8 mouse cellular contexts compared by ENCODE assay signal in the genomic region with DNA sequence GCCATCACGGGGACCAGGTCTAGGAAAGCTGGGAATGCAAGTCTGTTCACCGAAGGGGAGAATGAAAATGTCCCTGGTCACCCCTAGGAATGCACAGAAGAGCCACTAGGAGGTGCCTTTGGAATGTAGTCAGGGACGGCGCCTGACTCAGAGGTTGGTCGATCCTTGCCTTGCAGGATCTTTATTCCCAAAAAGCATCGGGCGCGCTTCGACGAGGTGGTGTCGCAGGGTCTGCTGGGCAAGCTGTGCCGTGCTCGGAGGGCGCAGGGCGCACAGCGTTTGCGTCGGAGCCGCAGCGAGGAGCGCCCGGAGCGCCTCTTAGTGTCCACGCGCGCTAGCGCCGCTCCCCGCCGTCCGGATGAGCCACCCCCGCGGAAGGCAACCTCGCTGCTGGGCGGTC. TPM values are rescaled to one million over a fixed set of nuclear protein-coding genes. Genes with fewer than 3 reads are reported as not detected.
DNase-seq lines count a peak whose midpoint lies in the region; ATAC-seq and TF ChIP-seq lines count a peak whose summit lies in the region.

No protein-coding gene starts in this region.

- H3K27me3 ChIP-seq in heart, embryonic 15.5 days: peaks cover 78% of the 10 kb centered on the region
- peaks cover 81% of the 10 kb centered on the region for H3K27me3 ChIP-seq in embryonic facial prominence, embryonic 12.5 days
- H3K27me3 ChIP-seq in kidney, embryonic 15.5 days: peaks cover 84% of the 10 kb centered on the region
- H3K27me3 ChIP-seq in midbrain, postnatal 0 days (ENCODE audit: insufficient read depth, low read length): peaks cover 68% of the 10 kb centered on the region

- peak; percentile 64 for TF ChIP-seq CTCF in midbrain, postnatal 0 days (IDR thresholded peaks at IDR 0.05)

- no peaks in the 10 kb centered on the region for H3K36me3 ChIP-seq in heart, embryonic 15.5 days
- no peaks in the 10 kb centered on the region for H3K36me3 ChIP-seq in embryonic facial prominence, embryonic 12.5 days
- H3K36me3 ChIP-seq in kidney, embryonic 15.5 days: no peaks in the 10 kb centered on the region
- H3K36me3 ChIP-seq in midbrain, postnatal 0 days (ENCODE audit: insufficient read depth, low read length): no peaks in the 10 kb centered on the region

- DNase-seq in heart, adult 9 months (ENCODE audit: low spot score in 2 of 2): no peak
- DNase-seq in NIH3T3 (ENCODE audit: low read depth): peak; percentile 12
- DNase-seq in midbrain, postnatal 0 days (ENCODE audit: low spot score): peak; percentile 53
- DNase-seq in testis, postnatal 14 days (ENCODE audit: low spot score): no peak
- DNase-seq in testis, postnatal 10 days (ENCODE audit: low spot score): no peak

- no peaks in the 10 kb centered on the region for H3K9me3 ChIP-seq in heart, embryonic 15.5 days (replicated peaks)
- no peaks in the 10 kb centered on the region for H3K9me3 ChIP-seq in embryonic facial prominence, embryonic 12.5 days
- no peaks in the 10 kb centered on the region for H3K9me3 ChIP-seq in kidney, embryonic 15.5 days (replicated peaks)
- no peaks in the 10 kb centered on the region for H3K9me3 ChIP-seq in midbrain, postnatal 0 days (ENCODE audit: low read length)

- no peak overlapping the region for H3K27ac ChIP-seq in heart, embryonic 15.5 days
- H3K27ac ChIP-seq in embryonic facial prominence, embryonic 12.5 days: no peak overlapping the region
- no peak overlapping the region for H3K27ac ChIP-seq in kidney, embryonic 15.5 days
- no peak overlapping the region for H3K27ac ChIP-seq in midbrain, postnatal 0 days (ENCODE audit: low read depth, low read length)

- ATAC-seq in heart, embryonic 15.5 days (replicated peaks; ENCODE audit: insufficient number of reproducible peaks, insufficient read depth, low FRiP score, low read depth): no peak
- no peak for ATAC-seq in embryonic facial prominence, embryonic 12.5 days (ENCODE audit: insufficient number of reproducible peaks, insufficient read depth, low FRiP score, low TSS enrichment)
- no peak; the same call in 1 of the 2 replicates for ATAC-seq in kidney, embryonic 15.5 days (replicated peaks; ENCODE audit: low FRiP score)
- ATAC-seq in midbrain, postnatal 0 days (ENCODE audit: low FRiP score): no peak

- WGBS in heart, embryonic 15.5 days: 1% methylated on average over 35 of the region's 35 CpGs
- 1% methylated on average over 35 of the region's 35 CpGs for WGBS in embryonic facial prominence, embryonic 12.5 days
- 1% methylated on average over 35 of the region's 35 CpGs for WGBS in kidney, embryonic 15.5 days
- under 1% methylated on average over 32 of the region's 35 CpGs for WGBS in midbrain, postnatal 0 days

- H3K4me3 ChIP-seq in heart, embryonic 15.5 days: peak overlapping the region; percentile 40
- H3K4me3 ChIP-seq in embryonic facial prominence, embryonic 12.5 days: peak overlapping the region; percentile 37
- H3K4me3 ChIP-seq in kidney, embryonic 15.5 days (replicated peaks): peak overlapping the region; percentile 42
- peak overlapping the region; percentile 38 for H3K4me3 ChIP-seq in midbrain, postnatal 0 days (ENCODE audit: low read depth, low read length)

- peaks cover 15% of the 10 kb centered on the region for H3K4me1 ChIP-seq in heart, embryonic 15.5 days (replicated peaks)
- H3K4me1 ChIP-seq in embryonic facial prominence, embryonic 12.5 days: peaks cover 12% of the 10 kb centered on the region
- H3K4me1 ChIP-seq in kidney, embryonic 15.5 days: peaks cover 18% of the 10 kb centered on the region
- H3K4me1 ChIP-seq in midbrain, postnatal 0 days (ENCODE audit: insufficient read depth, low read length): peaks cover 3% of the 10 kb centered on the region; the same call in 1 of the 2 replicates

- peak overlapping the region; percentile 31; the same call in 1 of the 2 replicates for H3K9ac ChIP-seq in heart, embryonic 15.5 days
- H3K9ac ChIP-seq in embryonic facial prominence, embryonic 12.5 days: peak overlapping the region; percentile 40; the same call in 1 of the 2 replicates
- H3K9ac ChIP-seq in kidney, embryonic 15.5 days: no peak overlapping the region
- H3K9ac ChIP-seq in midbrain, postnatal 0 days (replicated peaks; ENCODE audit: low read length, poor library complexity, severe bottlenecking): peak overlapping the region; percentile 48

- peak overlapping the region; percentile 67 for H3K4me2 ChIP-seq in heart, embryonic 15.5 days
- H3K4me2 ChIP-seq in embryonic facial prominence, embryonic 12.5 days (replicated peaks): peak overlapping the region; percentile 63
- H3K4me2 ChIP-seq in kidney, embryonic 15.5 days: peak overlapping the region; percentile 72
- H3K4me2 ChIP-seq in midbrain, postnatal 0 days (ENCODE audit: low read depth, low read length, poor library complexity, severe bottlenecking): peak overlapping the region; percentile 57

RNA-seq across cellular contexts. Expression of a gene that starts 15.7 kb away (rescaled TPM):
- polyA plus RNA-seq in heart, embryonic 15.5 days (2015; fragmentation: Nextera tagmentation; extraction: Ambion mirVana): 0.06 TPM in 1 of 2 replicates, not detected in the other
- polyA plus RNA-seq in embryonic facial prominence, embryonic 12.5 days (2016; fragmentation: Nextera tagmentation; extraction: Ambion mirVana): 0.27 and 0.28 TPM in 2 replicates
- 0.14 TPM in 1 of 2 replicates, not detected in the other for polyA plus RNA-seq in kidney, embryonic 15.5 days (2015; fragmentation: Nextera tagmentation; extraction: Ambion mirVana)
- 2.3 and 2.8 TPM in 2 replicates for total RNA-seq in midbrain, postnatal 0 days (2014; rRNA removed)
- 0.33 and 0.60 TPM in 2 replicates for polyA plus RNA-seq in midbrain, postnatal 0 days (2015; fragmentation: Nextera tagmentation; extraction: Ambion mirVana)

RNA-seq across cellular contexts. Expression of a gene that starts 30.8 kb away (rescaled TPM):
- 217 and 221 TPM in 2 replicates for polyA plus RNA-seq in heart, embryonic 15.5 days (2015; fragmentation: Nextera tagmentation; extraction: Ambion mirVana)
- 288 and 302 TPM in 2 replicates for polyA plus RNA-seq in embryonic facial prominence, embryonic 12.5 days (2016; fragmentation: Nextera tagmentation; extraction: Ambion mirVana)
- 344 and 350 TPM in 2 replicates for polyA plus RNA-seq in kidney, embryonic 15.5 days (2015; fragmentation: Nextera tagmentation; extraction: Ambion mirVana)
- 82.4 and 97.3 TPM in 2 replicates for total RNA-seq in midbrain, postnatal 0 days (2014; rRNA removed)
- 128 and 138 TPM in 2 replicates for polyA plus RNA-seq in midbrain, postnatal 0 days (2015; fragmentation: Nextera tagmentation; extraction: Ambion mirVana)

RNA-seq across cellular contexts. Expression of a gene that starts 43.8 kb away (rescaled TPM):
- polyA plus RNA-seq in heart, embryonic 15.5 days (2015; fragmentation: Nextera tagmentation; extraction: Ambion mirVana): 49.8 and 56.0 TPM in 2 replicates
- 85.6 and 85.8 TPM in 2 replicates for polyA plus RNA-seq in embryonic facial prominence, embryonic 12.5 days (2016; fragmentation: Nextera tagmentation; extraction: Ambion mirVana)
- 74.3 and 76.4 TPM in 2 replicates for polyA plus RNA-seq in kidney, embryonic 15.5 days (2015; fragmentation: Nextera tagmentation; extraction: Ambion mirVana)
- 70.8 and 93.0 TPM in 2 replicates for total RNA-seq in midbrain, postnatal 0 days (2014; rRNA removed)
- 94.5 and 96.9 TPM in 2 replicates for polyA plus RNA-seq in midbrain, postnatal 0 days (2015; fragmentation: Nextera tagmentation; extraction: Ambion mirVana)

RNA-seq across cellular contexts. Expression of a gene that starts 57.7 kb away (rescaled TPM):
- polyA plus RNA-seq in heart, embryonic 15.5 days (2015; fragmentation: Nextera tagmentation; extraction: Ambion mirVana): 18.7 and 25.7 TPM in 2 replicates
- polyA plus RNA-seq in embryonic facial prominence, embryonic 12.5 days (2016; fragmentation: Nextera tagmentation; extraction: Ambion mirVana): 49.5 and 51.2 TPM in 2 replicates
- 39.9 and 43.6 TPM in 2 replicates for polyA plus RNA-seq in kidney, embryonic 15.5 days (2015; fragmentation: Nextera tagmentation; extraction: Ambion mirVana)
- 28.9 and 34.0 TPM in 2 replicates for total RNA-seq in midbrain, postnatal 0 days (2014; rRNA removed)
- polyA plus RNA-seq in midbrain, postnatal 0 days (2015; fragmentation: Nextera tagmentation; extraction: Ambion mirVana): 18.3 and 19.6 TPM in 2 replicates

Comparison
In these comparisons a context has a peak if more than half of its experiments do, and no peak if none do; other contexts are left out.
1. DNase-seq: peak in NIH3T3 (single experiment) and midbrain, postnatal 0 days (single experiment); none in heart, adult 9 months (0 of 2), testis, postnatal 14 days (single experiment) and testis, postnatal 10 days (single experiment).
2. Peak in every context shown above with its lines, with median percentiles within 50 percentile points of each other: H3K4me2 ChIP-seq and H3K4me3 ChIP-seq.